Comparison of ENCODE assay signal across 9 mouse cellular contexts in genomic region chr17:32830418-32830782, GRCm38 (mm10). TPM values are rescaled to one million over a fixed set of nuclear protein-coding genes. Genes with fewer than 3 reads are reported as not detected.
DNase-seq lines count a peak whose midpoint lies in the region; ATAC-seq and TF ChIP-seq lines count a peak whose summit lies in the region.
"Had no signal": no experiment of that assay in that cellular context is flagged by ENCODE, and none has a peak within 500 bp of the region (broad histone marks: within the 10 kb centered on the region; RNA-seq: fewer than 3 reads in every experiment).

No protein-coding gene starts in this region.

- TF ChIP-seq CTCF in ES-Bruce4 (IDR thresholded peaks at IDR 0.05; ENCODE audit: low read depth, low read length) = no peak

- H3K4me1 ChIP-seq in heart, embryonic 13.5 days = peaks cover 8% of the 10 kb centered on the region
- no peaks in the 10 kb centered on the region for H3K4me1 ChIP-seq in ES-Bruce4 (ENCODE audit: control insufficient read depth, insufficient read depth, low read length)
- no peaks in the 10 kb centered on the region; the same call in 1 of the 2 replicates for H3K4me1 ChIP-seq in hindbrain, embryonic 11.5 days (replicated peaks; ENCODE audit: control insufficient read depth, insufficient read depth, low read length)

- ATAC-seq in heart, embryonic 13.5 days (ENCODE audit: extremely low read depth, insufficient number of reproducible peaks, low FRiP score, low TSS enrichment) = no peak
- ATAC-seq in hindbrain, embryonic 11.5 days (ENCODE audit: low FRiP score) = peak; percentile 7; the same call in 1 of the 2 replicates

- no peak overlapping the region for H3K27ac ChIP-seq in heart, embryonic 13.5 days (replicated peaks)
- H3K27ac ChIP-seq in ES-Bruce4 (ENCODE audit: insufficient read depth, low read length) (no peak overlapping the region), macrophage (no peak overlapping the region)
- no peak overlapping the region for H3K27ac ChIP-seq in hindbrain, embryonic 11.5 days (ENCODE audit: low read depth, low read length)

- peak overlapping the region; percentile 75 for H3K4me2 ChIP-seq in heart, embryonic 13.5 days
- peak overlapping the region; percentile 35 for H3K4me2 ChIP-seq in hindbrain, embryonic 11.5 days (replicated peaks; ENCODE audit: low read depth, low read length)

- WGBS in heart, embryonic 13.5 days = 36% methylated on average over 3 of the region's 3 CpGs
- WGBS in hindbrain, embryonic 11.5 days = 35% methylated on average over 3 of the region's 3 CpGs
- WGBS in macrophage (ENCODE audit: missing documents) = 43% methylated on average over 3 of the region's 3 CpGs

- H3K36me3 ChIP-seq in heart, embryonic 13.5 days = peaks cover 17% of the 10 kb centered on the region
- no peaks in the 10 kb centered on the region; the same call in 1 of the 2 replicates for H3K36me3 ChIP-seq in ES-Bruce4 (ENCODE audit: control insufficient read depth, insufficient read depth, low read length, poor library complexity, severe bottlenecking)
- H3K36me3 ChIP-seq in hindbrain, embryonic 11.5 days (ENCODE audit: control insufficient read depth, insufficient read depth, low read length) = no peaks in the 10 kb centered on the region
- no peaks in the 10 kb centered on the region for H3K36me3 ChIP-seq in macrophage (ENCODE audit: inconsistent target)

- no peak for DNase-seq in heart, adult 18-20 months
- DNase-seq in hindbrain, embryonic 11.5 days (ENCODE audit: low spot score) = no peak
- DNase-seq in urinary bladder, postnatal 25 days (ENCODE audit: low spot score) = no peak
- DNase-seq in embryo, embryonic 9.5 days (ENCODE audit: extremely low spot score) = no peak
- DNase-seq in urinary bladder, postnatal 4 days (ENCODE audit: low spot score in 2 of 2) = no peak

- peaks cover 31% of the 10 kb centered on the region for H3K79me2 ChIP-seq in macrophage (ENCODE audit: inconsistent target)

- no peak for TF ChIP-seq EP300 in ES-Bruce4 (IDR thresholded peaks at IDR 0.05; ENCODE audit: insufficient read depth, low read depth, low read length)

- no peak for TF ChIP-seq POLR2A in ES-Bruce4 (IDR thresholded peaks at IDR 0.05; ENCODE audit: insufficient read depth, low read length)

- H3K9ac ChIP-seq in heart, embryonic 13.5 days = no peak overlapping the region
- H3K9ac ChIP-seq in ES-Bruce4 (ENCODE audit: low read depth, poor library complexity, severe bottlenecking) = no peak overlapping the region
- H3K9ac ChIP-seq in hindbrain, embryonic 11.5 days (ENCODE audit: low read depth, low read length) = peak overlapping the region; percentile 94; the same call in 1 of the 2 replicates

- H3K27me3 ChIP-seq in heart, embryonic 13.5 days (replicated peaks) = no peaks in the 10 kb centered on the region; the same call in 1 of the 2 replicates
- H3K27me3 ChIP-seq in ES-Bruce4 (ENCODE audit: control insufficient read depth, insufficient read depth, low read length, poor library complexity, severe bottlenecking) = no peaks in the 10 kb centered on the region
- no peaks in the 10 kb centered on the region for H3K27me3 ChIP-seq in hindbrain, embryonic 11.5 days (ENCODE audit: control insufficient read depth, insufficient read depth, low read length)

- no peaks in the 10 kb centered on the region for H3K9me3 ChIP-seq in heart, embryonic 13.5 days
- no peaks in the 10 kb centered on the region for H3K9me3 ChIP-seq in ES-Bruce4 (replicated peaks; ENCODE audit: control insufficient read depth, insufficient read depth, low read length, poor library complexity, severe bottlenecking)
- H3K9me3 ChIP-seq in hindbrain, embryonic 11.5 days (ENCODE audit: control insufficient read depth, low read length) = no peaks in the 10 kb centered on the region

- H3K4me3 ChIP-seq in heart, embryonic 13.5 days = peak overlapping the region; percentile 85
- peak overlapping the region; percentile 69; the same call in 1 of the 2 replicates for H3K4me3 ChIP-seq in ES-Bruce4 (ENCODE audit: low read depth, low read length)
- peak overlapping the region; percentile 84 for H3K4me3 ChIP-seq in hindbrain, embryonic 11.5 days (ENCODE audit: low read depth, low read length)
- peak overlapping the region; percentile 65 for H3K4me3 ChIP-seq in macrophage (ENCODE audit: inconsistent target)

RNA-seq across cellular contexts. Expression of gene Zfp799, which starts 0.3 kb away (rescaled TPM):
- polyA plus RNA-seq in heart, embryonic 13.5 days (2015; fragmentation: Nextera tagmentation; extraction: Ambion mirVana) = 7.8 and 8.1 TPM in 2 replicates
- total RNA-seq in heart, adult 18-20 months (2021) = 1 to 10 TPM; 7.9 to 9.3 TPM
- polyA plus RNA-seq in ES-Bruce4 (2011; ENCODE audit: insufficient read depth, insufficient read length, low read depth, missing spikeins) (25.5 and 27.1 TPM in 2 replicates), macrophage (2018) (2.2 to 2.8 TPM (median 2.3 TPM) in 3 replicates)
- 20.3 and 24.4 TPM in 2 replicates for polyA plus RNA-seq in hindbrain, embryonic 11.5 days (2014; fragmentation: Nextera tagmentation; extraction: Ambion mirVana)
- 10 to 100 TPM in 18 of 26 experiments, 1 to 10 TPM in 8; 2.6 to 33.0 (median 19.0) TPM for total RNA-seq in macrophage (2018; cell fraction: chromatin; rRNA removed)
- total RNA-seq in macrophage (2018; cell fraction: cytosol; rRNA removed) = 1 to 10 TPM in 24 of 26 experiments, under 1 TPM in 2; 0.51 to 7.0 (median 3.9) TPM
- total RNA-seq in macrophage (2018; cell fraction: nucleus; rRNA removed) = 10 to 100 TPM in 12 of 26 experiments, 1 to 10 TPM in 14; 2.4 to 24.9 (median 9.1) TPM

RNA-seq across cellular contexts. Expression of gene Zfp811, which starts 20.7 kb away (rescaled TPM):
- 1.2 and 1.3 TPM in 2 replicates for polyA plus RNA-seq in heart, embryonic 13.5 days (2015; fragmentation: Nextera tagmentation; extraction: Ambion mirVana)
- total RNA-seq in heart, adult 18-20 months (2021) = under 1 TPM in 1 of 2 experiments, not detected in 1; 0.44 TPM
- polyA plus RNA-seq in ES-Bruce4 (2011; ENCODE audit: insufficient read depth, insufficient read length, low read depth, missing spikeins) (8.0 and 8.4 TPM in 2 replicates), macrophage (2018) (0.06 to 0.16 TPM in 2 of 3 replicates, not detected in the other)
- 43.0 and 49.1 TPM in 2 replicates for polyA plus RNA-seq in hindbrain, embryonic 11.5 days (2014; fragmentation: Nextera tagmentation; extraction: Ambion mirVana)
- 100 to 1,000 TPM in 2 of 26 experiments, 10 to 100 TPM in 12, 1 to 10 TPM in 10, under 1 TPM in 2; 0.75 to 178 (median 15.1) TPM for total RNA-seq in macrophage (2018; cell fraction: chromatin; rRNA removed)
- total RNA-seq in macrophage (2018; cell fraction: cytosol; rRNA removed) = 1 to 10 TPM in 13 of 26 experiments, under 1 TPM in 8, not detected in 5; 0.04 to 7.9 (median 3.1) TPM
- total RNA-seq in macrophage (2018; cell fraction: nucleus; rRNA removed) = 10 to 100 TPM in 14 of 26 experiments, 1 to 10 TPM in 4, under 1 TPM in 8; 0.25 to 44.0 (median 14.2) TPM
- total RNA-seq: granulocyte monocyte progenitor cell, adult 5-6 weeks had no signal

RNA-seq across cellular contexts. Expression of gene Zfp871, which starts 42.3 kb away (rescaled TPM):
- polyA plus RNA-seq in heart, embryonic 13.5 days (2015; fragmentation: Nextera tagmentation; extraction: Ambion mirVana) = 12.1 and 17.3 TPM in 2 replicates
- total RNA-seq in heart, adult 18-20 months (2021) = 10 to 100 TPM; 25.0 to 28.9 TPM
- polyA plus RNA-seq in ES-Bruce4 (2011; ENCODE audit: insufficient read depth, insufficient read length, low read depth, missing spikeins) (43.8 and 54.5 TPM in 2 replicates), macrophage (2018) (7.9 to 14.1 TPM (median 13.0 TPM) in 3 replicates)
- polyA plus RNA-seq in hindbrain, embryonic 11.5 days (2014; fragmentation: Nextera tagmentation; extraction: Ambion mirVana) = 38.3 and 56.8 TPM in 2 replicates
- total RNA-seq in macrophage (2018; cell fraction: chromatin; rRNA removed) = 100 to 1,000 TPM in 24 of 26 experiments, 10 to 100 TPM in 2; 87.6 to 263 (median 140) TPM
- 10 to 100 TPM; 15.0 to 37.1 (median 26.2) TPM for total RNA-seq in macrophage (2018; cell fraction: cytosol; rRNA removed)
- total RNA-seq in macrophage (2018; cell fraction: nucleus; rRNA removed) = 100 to 1,000 TPM in 8 of 26 experiments, 10 to 100 TPM in 18; 55.1 to 123 (median 86.3) TPM
